Mouse (Mus musculus): ENCODE results near the gene Rasgef1b. TPM values are rescaled to one million over a fixed set of nuclear protein-coding genes. Genes with fewer than 3 reads are reported as not detected.

The Rasgef1b gene
- polyA plus RNA-seq, 1 experiment from 2014 or later, result 13.3 TPM

- no peaks in the 10 kb centered on the region for H3K27me3 ChIP-seq (replicated peaks; ENCODE audit: control insufficient read depth, insufficient read depth, low read length)
- peaks cover 27% of the 10 kb centered on the region for H3K4me1 ChIP-seq (replicated peaks; ENCODE audit: control insufficient read depth, insufficient read depth, low read length)
- no peaks in the 10 kb centered on the region for H3K9me3 ChIP-seq (ENCODE audit: control insufficient read depth, low read length)
- no peaks in the 10 kb centered on the region for H3K36me3 ChIP-seq (ENCODE audit: control insufficient read depth, insufficient read depth, low read length)
- no peak overlapping the region for H3K9ac ChIP-seq (ENCODE audit: low read depth, low read length)
- WGBS, result 12% methylated on average over 11 of the region's 11 CpGs
- ATAC-seq (replicated peaks; ENCODE audit: low FRiP score), result peak; percentile 93
- peak; percentile 42 for DNase-seq (ENCODE audit: low spot score)
- peak overlapping the region; percentile 50 for H3K4me2 ChIP-seq
- H3K4me3 ChIP-seq (ENCODE audit: low read depth, low read length), result no peak overlapping the region
- H3K27ac ChIP-seq (ENCODE audit: low read depth, low read length), result peak overlapping the region; percentile 47
Measured at GRCm38 (mm10) chr5:99632649-99633310, 96.1 kb downstream of the Rasgef1b start.

DNA sequence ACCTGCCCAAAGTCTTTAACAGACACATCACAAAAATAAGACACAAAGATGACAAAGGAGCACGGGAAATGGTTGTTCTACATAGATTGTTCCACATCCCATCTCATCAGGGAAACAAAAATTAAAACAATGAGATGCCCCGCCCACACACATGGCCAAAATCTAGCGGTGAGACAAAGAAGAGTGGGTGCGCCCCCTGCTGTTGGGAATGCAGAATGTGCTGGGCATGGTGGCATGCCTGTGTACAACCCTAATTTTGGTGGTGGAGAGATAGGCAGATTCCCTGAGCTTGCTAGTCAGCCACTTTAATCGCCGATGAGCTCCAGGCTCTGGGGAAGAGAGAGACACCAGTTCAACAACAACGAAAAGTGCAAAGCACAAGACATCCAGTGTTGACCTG lies 98.8 kb downstream of the Rasgef1b start:
- Histone ChIP-seq H3K9ac (ENCODE audit: low read depth, low read length) (no peak overlapping the region), H3K27me3 (replicated peaks; ENCODE audit: control insufficient read depth, insufficient read depth, low read length) (no peaks in the 10 kb centered on the region), H3K27ac (ENCODE audit: low read depth, low read length) (no peak overlapping the region), H3K4me3 (ENCODE audit: low read depth, low read length) (no peak overlapping the region), H3K4me1 (replicated peaks; ENCODE audit: control insufficient read depth, insufficient read depth, low read length) (peaks cover 21% of the 10 kb centered on the region), H3K4me2 (no peak overlapping the region), H3K36me3 (ENCODE audit: control insufficient read depth, insufficient read depth, low read length) (no peaks in the 10 kb centered on the region), H3K9me3 (ENCODE audit: control insufficient read depth, low read length) (no peaks in the 10 kb centered on the region)
- DNase-seq (ENCODE audit: low spot score), result no peak
- 68% methylated on average over 7 of the region's 7 CpGs for WGBS
- ATAC-seq (replicated peaks; ENCODE audit: low FRiP score), result no peak

GRCm38 (mm10) chr5:99625603-99626002 lies 103.3 kb downstream of the Rasgef1b start:
- DNase-seq (ENCODE audit: low spot score) (no peak), ATAC-seq (replicated peaks; ENCODE audit: low FRiP score) (no peak)
- Histone ChIP-seq H3K9me3 (ENCODE audit: control insufficient read depth, low read length) (no peaks in the 10 kb centered on the region), H3K27me3 (replicated peaks; ENCODE audit: control insufficient read depth, insufficient read depth, low read length) (no peaks in the 10 kb centered on the region), H3K27ac (ENCODE audit: low read depth, low read length) (no peak overlapping the region), H3K4me2 (no peak overlapping the region), H3K36me3 (ENCODE audit: control insufficient read depth, insufficient read depth, low read length) (no peaks in the 10 kb centered on the region), H3K4me1 (replicated peaks; ENCODE audit: control insufficient read depth, insufficient read depth, low read length) (peaks cover 2% of the 10 kb centered on the region; the same call in 1 of the 2 replicates), H3K9ac (ENCODE audit: low read depth, low read length) (no peak overlapping the region), H3K4me3 (ENCODE audit: low read depth, low read length) (no peak overlapping the region)
- 66% methylated on average over 3 of the region's 3 CpGs for WGBS

GRCm38 (mm10) chr5:99620771-99621170 lies 108.1 kb downstream of the Rasgef1b start:
- no peak overlapping the region for H3K9ac ChIP-seq (ENCODE audit: low read depth, low read length)
- WGBS, result 84% methylated on average over 5 of the region's 5 CpGs
- H3K4me1 ChIP-seq (replicated peaks; ENCODE audit: control insufficient read depth, insufficient read depth, low read length), result no peaks in the 10 kb centered on the region
- no peak overlapping the region for H3K27ac ChIP-seq (ENCODE audit: low read depth, low read length)
- H3K9me3 ChIP-seq (ENCODE audit: control insufficient read depth, low read length), result no peaks in the 10 kb centered on the region
- no peaks in the 10 kb centered on the region for H3K27me3 ChIP-seq (replicated peaks; ENCODE audit: control insufficient read depth, insufficient read depth, low read length)
- no peaks in the 10 kb centered on the region for H3K36me3 ChIP-seq (ENCODE audit: control insufficient read depth, insufficient read depth, low read length)
- ATAC-seq (replicated peaks; ENCODE audit: low FRiP score), result no peak
- DNase-seq (ENCODE audit: low spot score), result no peak
- H3K4me2 ChIP-seq, result no peak overlapping the region
- no peak overlapping the region for H3K4me3 ChIP-seq (ENCODE audit: low read depth, low read length)

DNA sequence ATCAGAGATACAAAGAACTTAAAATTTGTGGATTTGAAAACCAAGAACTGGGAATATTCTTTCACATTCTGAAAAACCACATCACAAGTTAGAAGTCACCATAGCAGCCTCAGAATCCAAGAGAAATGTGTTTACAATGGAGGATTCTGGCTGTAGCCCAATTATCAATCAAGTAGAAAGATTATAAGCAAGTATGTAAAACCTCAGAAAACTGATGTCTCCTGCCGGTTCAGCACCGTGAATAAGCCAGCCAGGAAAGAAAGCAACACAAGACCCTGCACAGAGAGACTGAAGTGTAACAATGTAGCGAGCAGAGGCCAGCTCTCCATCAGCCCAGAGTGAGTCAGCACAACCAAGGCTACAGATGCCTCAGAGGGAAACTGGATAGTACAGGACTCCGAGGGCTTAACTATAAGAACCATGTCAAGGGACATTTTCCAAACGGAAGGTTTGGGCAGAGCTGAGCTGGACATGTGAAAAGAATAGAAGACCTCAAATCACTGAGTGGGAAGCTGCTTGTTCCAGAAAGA lies 111.5 kb downstream of the Rasgef1b start:
- WGBS, result 46% methylated on average over 5 of the region's 5 CpGs
- no peak; the same call in 1 of the 2 replicates for ATAC-seq (replicated peaks; ENCODE audit: low FRiP score)
- no peak overlapping the region for H3K9ac ChIP-seq (ENCODE audit: low read depth, low read length)

GRCm38 (mm10) chr5:99613321-99614118 lies 115.3 kb downstream of the Rasgef1b start:
- Histone ChIP-seq H3K4me1 (replicated peaks; ENCODE audit: control insufficient read depth, insufficient read depth, low read length) (peaks cover 7% of the 10 kb centered on the region), H3K4me2 (peak overlapping the region; percentile 57), H3K9me3 (ENCODE audit: control insufficient read depth, low read length) (no peaks in the 10 kb centered on the region), H3K27me3 (replicated peaks; ENCODE audit: control insufficient read depth, insufficient read depth, low read length) (peaks cover 17% of the 10 kb centered on the region), H3K27ac (ENCODE audit: low read depth, low read length) (0 out of 2 replicates have a peak overlapping the region, but pooled peaks have one; percentile 34), H3K9ac (ENCODE audit: low read depth, low read length) (no peak overlapping the region), H3K4me3 (ENCODE audit: low read depth, low read length) (no peak overlapping the region), H3K36me3 (ENCODE audit: control insufficient read depth, insufficient read depth, low read length) (no peaks in the 10 kb centered on the region)
- ATAC-seq (replicated peaks; ENCODE audit: low FRiP score) (no peak), DNase-seq (ENCODE audit: low spot score) (peak; percentile 44)
- 8% methylated on average over 24 of the region's 24 CpGs for WGBS

More for the DNA sequence above, 111.5 kb downstream of the Rasgef1b start:
- no peak for DNase-seq (ENCODE audit: low spot score)
- H3K4me3 ChIP-seq (ENCODE audit: low read depth, low read length), result no peak overlapping the region
- H3K27ac ChIP-seq (ENCODE audit: low read depth, low read length), result no peak overlapping the region
- no peaks in the 10 kb centered on the region for H3K36me3 ChIP-seq (ENCODE audit: control insufficient read depth, insufficient read depth, low read length)
- H3K4me1 ChIP-seq (replicated peaks; ENCODE audit: control insufficient read depth, insufficient read depth, low read length), result peaks cover 7% of the 10 kb centered on the region
- no peaks in the 10 kb centered on the region for H3K9me3 ChIP-seq (ENCODE audit: control insufficient read depth, low read length)
- peaks cover 10% of the 10 kb centered on the region for H3K27me3 ChIP-seq (replicated peaks; ENCODE audit: control insufficient read depth, insufficient read depth, low read length)
- H3K4me2 ChIP-seq, result no peak overlapping the region

- ATAC-seq (replicated peaks; ENCODE audit: low FRiP score), result no peak
- 72% methylated on average over 5 of the region's 5 CpGs for WGBS
- no peak overlapping the region for H3K27ac ChIP-seq (ENCODE audit: low read depth, low read length)
- DNase-seq (ENCODE audit: low spot score), result no peak
- H3K9me3 ChIP-seq (ENCODE audit: control insufficient read depth, low read length), result no peaks in the 10 kb centered on the region
- H3K27me3 ChIP-seq (replicated peaks; ENCODE audit: control insufficient read depth, insufficient read depth, low read length), result peaks cover 7% of the 10 kb centered on the region; the same call in 1 of the 2 replicates
- no peaks in the 10 kb centered on the region for H3K36me3 ChIP-seq (ENCODE audit: control insufficient read depth, insufficient read depth, low read length)
- H3K4me3 ChIP-seq (ENCODE audit: low read depth, low read length), result no peak overlapping the region
- H3K4me2 ChIP-seq, result no peak overlapping the region
- H3K9ac ChIP-seq (ENCODE audit: low read depth, low read length), result no peak overlapping the region
- H3K4me1 ChIP-seq (replicated peaks; ENCODE audit: control insufficient read depth, insufficient read depth, low read length), result no peaks in the 10 kb centered on the region
Measured at GRCm38 (mm10) chr5:99607602-99608001, 121.3 kb downstream of the Rasgef1b start.

DNA sequence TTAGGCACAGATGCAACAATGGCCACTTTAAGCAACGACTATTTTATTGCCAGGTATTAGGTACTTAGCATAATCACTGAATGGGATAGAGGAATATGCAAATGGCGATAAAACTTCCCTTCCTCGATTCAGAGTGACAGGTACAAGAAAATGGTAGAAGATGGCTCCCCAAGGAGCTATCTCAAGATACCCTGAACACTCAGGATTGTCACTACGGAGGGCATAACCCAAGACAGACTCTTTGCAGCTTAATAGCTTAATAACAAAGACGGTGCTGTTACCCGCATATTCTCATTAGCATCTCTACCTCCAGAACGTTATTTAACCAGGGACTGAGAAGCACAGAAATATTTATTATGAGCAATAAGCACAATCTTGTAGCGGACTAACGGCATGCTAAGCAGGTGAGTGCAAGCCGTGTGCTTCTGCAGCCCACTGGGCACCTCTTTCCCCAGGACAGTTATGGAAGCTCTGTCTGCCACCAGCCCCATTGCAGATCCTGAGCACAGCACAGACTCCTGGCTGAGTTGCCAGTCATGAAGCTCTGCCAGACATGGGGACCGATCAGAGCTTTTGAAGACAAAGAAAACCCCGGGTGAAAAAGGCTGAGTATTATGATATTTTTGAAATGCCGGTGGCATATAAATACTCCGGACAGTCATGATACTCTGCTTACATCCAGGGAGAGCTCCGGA lies 122.6 kb downstream of the Rasgef1b start:
- H3K27me3 ChIP-seq (replicated peaks; ENCODE audit: control insufficient read depth, insufficient read depth, low read length), result peaks cover 7% of the 10 kb centered on the region; the same call in 1 of the 2 replicates
- no peak overlapping the region for H3K4me2 ChIP-seq
- no peak overlapping the region for H3K4me3 ChIP-seq (ENCODE audit: low read depth, low read length)
- no peak overlapping the region for H3K27ac ChIP-seq (ENCODE audit: low read depth, low read length)
- H3K4me1 ChIP-seq (replicated peaks; ENCODE audit: control insufficient read depth, insufficient read depth, low read length), result no peaks in the 10 kb centered on the region
- ATAC-seq (replicated peaks; ENCODE audit: low FRiP score) (no peak), DNase-seq (ENCODE audit: low spot score) (no peak)
- no peak overlapping the region for H3K9ac ChIP-seq (ENCODE audit: low read depth, low read length)
- WGBS, result 84% methylated on average over 15 of the region's 15 CpGs
- H3K9me3 ChIP-seq (ENCODE audit: control insufficient read depth, low read length), result no peaks in the 10 kb centered on the region
- no peaks in the 10 kb centered on the region for H3K36me3 ChIP-seq (ENCODE audit: control insufficient read depth, insufficient read depth, low read length)

Data from liver, embryonic 11.5 days (tissue).